Mouse (Mus musculus) embryonic facial prominence, embryonic 10.5 days (tissue): ENCODE data around the gene Arhgef28. TPM values are rescaled to one million over a fixed set of nuclear protein-coding genes. Genes with fewer than 3 reads are reported as not detected.
A peak's percentile ranks its signal among the peaks of the same experiment; 100 is the strongest.

Source experiments
- DNase-seq: peaks from one replicate; pipeline ENCODE4 v3.0.0-alpha.2; 2017; ENCODE audit warnings: low spot score
- H3K27ac ChIP-seq: fragments of 300-500 bp; sonication (generic); replicated peaks from 2 replicates; pipeline ENCODE4 v1.5.1; 2016; ENCODE audit warnings: mild to moderate bottlenecking
- H3K27me3 ChIP-seq: fragments of 300-500 bp; sonication (generic); replicated peaks from 2 replicates; pipeline ENCODE4 v1.6.1; 2016; ENCODE audit warnings: low read depth, mild to moderate bottlenecking; ENCODE audit not compliant: poor library complexity, severe bottlenecking
- H3K36me3 ChIP-seq: fragments of 300-500 bp; sonication (generic); replicated peaks from 2 replicates; pipeline ENCODE4 v1.6.1; 2016; ENCODE audit warnings: mild to moderate bottlenecking, moderate library complexity
- H3K4me1 ChIP-seq: fragments of 300-500 bp; sonication (generic); 2 replicates; pipeline ENCODE4 v1.6.1; 2016
- H3K4me3 ChIP-seq: fragments of 300-500 bp; sonication (generic); 2 replicates; pipeline ENCODE4 v1.5.1; 2016; ENCODE audit warnings: mild to moderate bottlenecking, moderate library complexity
- H3K9me3 ChIP-seq: fragments of 300-500 bp; sonication (generic); 2 replicates; pipeline ENCODE4 v1.6.1; 2016; ENCODE audit warnings: mild to moderate bottlenecking
- WGBS: fragments of 180-500 bp; shearing (Covaris S2); methylation state at CpG from one replicate; pipeline ENCODE4 v1.1.7; 2016; 5-methylcytosine and 5-hydroxymethylcytosine counted together
- polyA plus RNA-seq: library from polyadenylated mRNA; unstranded; fragments of >200 nt; fragmentation: Nextera tagmentation; extraction: Ambion mirVana; gene quantifications from 2 replicates; pipeline ENCODE4 v1.2.1, GENCODE M21; 2016

The Arhgef28 gene
- 8.4 and 9.6 TPM in 2 replicates for polyA plus RNA-seq

DNA sequence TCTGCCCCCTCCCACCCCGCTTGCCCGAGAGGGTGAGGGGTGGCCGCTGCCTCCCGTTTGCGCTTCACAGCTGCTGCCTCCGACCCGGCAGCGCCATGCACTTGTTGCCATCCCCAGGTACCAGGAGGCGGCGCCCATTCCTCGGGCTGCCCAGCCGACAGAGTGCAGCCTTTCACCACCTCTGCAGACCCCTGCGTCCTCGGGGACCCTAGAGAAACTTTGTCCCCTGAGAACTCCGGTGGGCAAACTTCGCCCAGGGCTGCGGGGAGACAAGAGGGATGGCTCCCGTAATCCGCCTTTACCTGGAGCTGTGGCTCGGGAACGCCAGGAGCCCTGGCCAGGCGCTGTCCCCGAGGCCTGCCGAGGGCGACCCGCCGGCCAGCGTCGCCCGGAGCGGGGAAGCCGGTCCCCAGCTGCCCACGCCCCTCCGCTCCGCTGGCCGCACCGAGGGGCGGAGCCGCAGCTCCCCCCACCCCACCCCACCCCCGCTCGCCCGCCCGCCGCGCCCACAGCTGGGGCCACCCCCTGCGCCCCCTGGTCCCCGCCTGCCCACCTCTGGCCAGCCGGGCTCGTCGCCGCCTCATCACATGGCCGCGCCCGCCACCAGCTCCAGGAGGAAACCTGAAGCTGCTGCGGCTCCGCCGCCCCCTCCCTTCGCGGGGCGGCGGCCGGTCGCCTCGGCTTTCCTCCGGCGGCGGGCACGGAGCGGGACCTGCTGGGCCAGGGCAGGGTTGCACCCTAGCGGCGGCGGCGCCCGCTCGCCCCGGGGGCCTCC is at the start of gene Arhgef28:
Gene Arhgef28 (minus strand): TSS at position 669 of the 775 bp plus-strand sequence.
- H3K36me3 ChIP-seq = no peaks in the 10 kb centered on the region
- peaks cover 36% of the 10 kb centered on the region for H3K4me1 ChIP-seq
- peak within 1 kb of the TSS; percentile 88 for H3K27ac ChIP-seq
- DNase-seq = peak; percentile 88
- H3K27me3 ChIP-seq = peaks cover 40% of the 10 kb centered on the region
- under 1% methylated on average over 73 of the region's 76 CpGs for whole genome bisulfite sequencing
- H3K4me3 ChIP-seq = peak within 1 kb of the TSS; percentile 66
- no peaks in the 10 kb centered on the region for H3K9me3 ChIP-seq

DNA sequence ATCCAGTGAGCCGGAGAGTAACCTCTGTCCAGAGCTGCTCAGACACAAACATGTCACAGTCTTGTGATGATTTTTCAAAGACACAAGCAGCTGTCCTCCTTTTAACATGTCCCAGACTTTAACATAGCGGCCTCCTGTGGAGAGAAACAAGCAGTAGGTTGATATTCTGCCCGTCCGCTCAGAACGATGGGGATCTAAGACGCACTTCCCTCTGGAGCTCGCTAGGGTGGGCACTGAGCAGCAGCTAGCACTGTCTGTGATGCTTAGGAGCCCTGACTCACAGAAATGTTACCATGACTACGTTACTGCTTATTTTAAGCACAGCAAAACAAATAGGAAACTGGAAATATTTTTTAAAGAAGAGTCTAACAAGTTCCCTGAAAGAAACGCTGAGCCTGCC is 48.7 kb upstream of the Arhgef28 start:
- DNase-seq = no peak
- H3K27me3 ChIP-seq = no peaks in the 10 kb centered on the region
- no peaks in the 10 kb centered on the region for H3K4me1 ChIP-seq
- H3K9me3 ChIP-seq = no peaks in the 10 kb centered on the region
- H3K36me3 ChIP-seq = peaks cover 99% of the 10 kb centered on the region
- WGBS = 76% methylated on average over 9 of the region's 9 CpGs
- no peak overlapping the region for H3K27ac ChIP-seq
- H3K4me3 ChIP-seq = no peak overlapping the region

DNA sequence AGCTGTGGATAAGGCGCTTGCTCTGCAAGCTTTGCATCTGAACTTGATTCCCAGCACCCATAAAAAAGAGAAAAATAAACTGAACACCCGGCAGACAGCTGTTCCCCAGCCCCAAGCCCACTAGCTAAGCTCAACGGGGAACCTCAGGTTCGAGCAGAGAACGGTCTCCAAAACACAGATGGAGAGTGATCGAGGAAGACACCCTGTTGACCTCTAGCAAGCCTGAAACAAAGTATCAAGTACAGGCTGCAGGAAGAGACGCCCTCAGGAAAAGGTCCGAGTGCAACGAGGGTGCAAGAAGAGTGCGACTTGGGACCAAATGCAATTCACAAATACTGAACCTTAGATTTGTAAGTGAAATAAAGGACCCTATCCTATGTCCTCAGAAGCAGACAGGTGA is 43.4 kb upstream of the Arhgef28 start:
- H3K4me1 ChIP-seq = no peaks in the 10 kb centered on the region
- DNase-seq = no peak
- 89% methylated on average over 10 of the region's 10 CpGs for WGBS
- H3K27ac ChIP-seq = no peak overlapping the region
- H3K27me3 ChIP-seq = no peaks in the 10 kb centered on the region
- no peaks in the 10 kb centered on the region for H3K9me3 ChIP-seq
- peaks cover 82% of the 10 kb centered on the region for H3K36me3 ChIP-seq
- H3K4me3 ChIP-seq = no peak overlapping the region

DNA sequence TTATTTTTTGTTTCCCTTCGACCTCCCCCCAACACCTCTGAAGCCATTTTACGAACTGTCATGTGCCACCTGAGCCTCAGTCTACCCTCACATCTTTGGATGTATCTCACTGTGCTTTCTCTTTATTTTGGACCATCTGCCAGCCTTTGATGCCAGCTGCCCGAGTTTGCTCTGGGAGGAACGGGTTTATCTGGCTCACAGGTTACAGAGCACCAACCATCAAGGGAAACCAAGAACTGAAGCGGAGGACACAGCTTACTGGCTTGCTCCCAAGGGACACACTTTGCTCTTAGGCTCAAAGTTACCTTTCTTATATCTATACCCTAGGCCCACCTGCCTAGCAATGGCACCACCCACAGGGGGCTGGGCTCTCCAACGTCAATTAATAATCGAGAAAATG is 39.1 kb upstream of the Arhgef28 start:
- no peaks in the 10 kb centered on the region for H3K9me3 ChIP-seq
- peaks cover 40% of the 10 kb centered on the region for H3K36me3 ChIP-seq
- WGBS = 81% methylated on average over 7 of the region's 7 CpGs
- no peaks in the 10 kb centered on the region for H3K27me3 ChIP-seq
- no peaks in the 10 kb centered on the region for H3K4me1 ChIP-seq
- no peak overlapping the region for H3K4me3 ChIP-seq
- H3K27ac ChIP-seq = no peak overlapping the region
- no peak for DNase-seq

DNA sequence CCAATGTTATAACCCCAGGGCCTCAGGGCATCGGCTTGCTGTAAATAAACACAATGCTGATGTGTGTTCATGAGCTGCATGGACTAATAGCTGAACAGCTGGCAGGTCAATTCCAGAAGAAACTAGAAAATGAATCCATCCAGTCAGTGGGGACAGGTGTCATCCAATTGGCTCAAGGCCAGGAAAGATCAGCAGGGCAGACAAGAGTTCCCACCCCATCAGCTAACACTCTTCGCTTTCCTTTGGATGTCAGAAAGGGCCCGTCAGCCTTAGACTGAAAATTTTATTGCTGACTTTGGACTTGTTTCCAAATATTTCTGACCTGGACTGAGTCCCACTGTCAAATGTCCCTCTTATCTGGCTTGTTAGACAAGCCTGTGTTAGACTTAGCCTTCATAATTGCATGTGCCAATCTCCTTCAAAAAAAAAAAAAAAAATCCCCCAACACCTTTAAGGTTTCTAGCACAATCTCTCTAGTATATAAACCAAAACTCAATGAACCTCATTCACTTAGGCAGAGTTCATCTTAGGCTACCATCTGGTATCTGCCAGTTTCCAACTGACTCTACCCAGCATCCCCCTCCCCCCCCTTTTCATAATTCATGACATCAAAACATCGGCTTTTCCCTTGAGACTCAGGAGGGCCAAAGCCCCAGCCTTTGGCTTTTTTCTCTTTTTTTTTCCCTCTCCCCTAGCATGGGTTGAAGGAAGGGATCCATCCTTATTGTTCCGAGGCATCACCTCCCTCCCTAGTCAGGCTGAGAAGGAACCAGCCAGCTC is 38.5 kb upstream of the Arhgef28 start:
- Histone ChIP-seq H3K4me1 (no peaks in the 10 kb centered on the region), H3K27me3 (no peaks in the 10 kb centered on the region), H3K27ac (no peak overlapping the region), H3K36me3 (peaks cover 33% of the 10 kb centered on the region), H3K9me3 (no peaks in the 10 kb centered on the region), H3K4me3 (no peak overlapping the region)
- DNase-seq = no peak
- WGBS = 81% methylated on average over 5 of the region's 5 CpGs

DNA sequence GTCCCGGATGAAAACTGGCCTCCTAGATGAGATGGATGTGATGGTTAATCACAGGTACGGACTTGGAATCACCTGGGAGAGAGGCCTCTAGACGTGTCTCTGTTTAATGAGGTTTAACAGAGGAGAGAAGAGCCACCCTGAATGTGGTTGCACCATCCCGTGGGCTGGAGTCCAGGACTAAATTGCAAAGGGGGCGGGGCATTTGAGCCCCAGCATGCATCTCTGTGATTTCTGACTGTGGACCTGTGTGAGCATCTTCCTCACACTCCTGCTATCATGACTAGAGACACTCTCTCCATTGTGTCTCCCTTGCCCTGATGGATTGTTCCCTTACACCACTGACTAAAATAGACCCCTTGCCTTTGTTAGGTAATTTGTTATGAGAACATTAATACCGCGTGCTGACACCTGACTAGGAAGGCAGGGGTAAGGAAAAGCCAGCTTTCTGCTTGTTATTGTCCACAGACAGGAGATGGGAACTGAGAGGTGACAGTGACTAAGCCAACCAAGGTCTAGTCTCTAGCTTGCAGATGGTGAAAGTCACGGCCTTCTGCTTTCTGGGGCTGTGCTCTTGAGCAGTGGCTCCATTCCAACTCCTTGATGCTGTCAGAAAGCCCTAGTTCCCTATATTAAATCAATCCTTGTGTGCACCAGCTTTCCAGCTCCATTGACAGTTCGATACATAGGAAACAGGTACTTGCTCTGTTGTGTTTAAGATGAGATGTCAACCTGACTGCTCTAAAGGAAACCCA is 35.5 kb upstream of the Arhgef28 start:
- no peak overlapping the region for H3K27ac ChIP-seq
- 77% methylated on average over 9 of the region's 9 CpGs for WGBS
- H3K9me3 ChIP-seq = no peaks in the 10 kb centered on the region
- no peak overlapping the region for H3K4me3 ChIP-seq
- H3K4me1 ChIP-seq = no peaks in the 10 kb centered on the region
- no peaks in the 10 kb centered on the region for H3K27me3 ChIP-seq
- H3K36me3 ChIP-seq = peaks cover 5% of the 10 kb centered on the region; the same call in 1 of the 2 replicates
- no peak for DNase-seq

DNA sequence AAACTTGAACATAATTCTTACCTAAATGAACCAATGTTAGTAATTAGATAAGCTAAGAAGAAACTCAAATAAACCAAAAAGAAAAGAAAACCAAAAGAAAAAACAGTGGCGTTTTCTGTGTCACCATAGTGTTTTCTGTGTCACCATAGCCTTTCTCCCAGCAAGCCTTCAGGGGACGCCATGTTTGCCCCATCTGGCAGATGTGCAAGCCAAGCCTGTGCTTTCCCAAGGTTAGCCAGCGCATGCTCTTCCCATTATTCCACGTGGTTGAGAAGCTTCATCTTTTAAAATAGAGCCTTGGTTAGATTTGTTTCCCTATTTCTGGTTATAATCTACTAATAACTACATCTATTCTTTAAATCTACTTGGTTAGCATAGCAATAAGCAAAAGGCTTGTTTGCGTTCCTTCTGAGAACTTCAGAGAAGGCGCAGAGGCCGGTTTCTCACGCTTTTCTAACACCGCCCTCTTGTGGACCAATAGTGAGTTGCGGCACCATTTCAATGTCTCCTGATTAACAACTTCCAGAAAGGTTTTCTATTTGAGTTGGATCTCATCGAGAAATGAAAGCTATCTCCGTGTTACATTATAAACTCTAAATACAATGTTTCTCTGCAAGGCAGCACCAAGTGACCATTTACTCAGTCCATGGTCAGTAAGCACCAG is 33.9 kb upstream of the Arhgef28 start:
- Histone ChIP-seq H3K27ac (no peak overlapping the region), H3K36me3 (no peaks in the 10 kb centered on the region), H3K4me3 (no peak overlapping the region), H3K27me3 (no peaks in the 10 kb centered on the region), H3K9me3 (no peaks in the 10 kb centered on the region), H3K4me1 (no peaks in the 10 kb centered on the region)
- DNase-seq = peak; percentile 70
- WGBS = 22% methylated on average over 12 of the region's 12 CpGs

DNA sequence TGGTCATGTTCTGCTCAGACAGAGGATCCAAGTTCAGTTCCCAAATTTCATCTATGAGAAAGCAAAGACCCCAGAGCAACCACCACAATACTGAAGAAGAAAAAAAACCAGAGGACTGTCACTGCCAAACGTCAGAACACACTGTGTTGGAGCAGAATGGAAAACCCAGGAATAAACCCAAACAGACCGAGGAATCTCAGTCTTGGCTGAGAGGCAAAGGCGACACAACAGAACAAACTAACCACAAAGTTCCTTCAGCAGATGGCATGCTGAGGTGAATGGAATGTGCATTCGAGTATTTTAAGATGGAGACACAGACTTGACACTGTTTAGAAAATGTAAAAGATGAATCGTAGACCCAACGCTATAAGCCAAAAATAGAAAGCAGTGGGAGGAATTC is 29.2 kb upstream of the Arhgef28 start:
- H3K4me3 ChIP-seq = no peak overlapping the region

DNA sequence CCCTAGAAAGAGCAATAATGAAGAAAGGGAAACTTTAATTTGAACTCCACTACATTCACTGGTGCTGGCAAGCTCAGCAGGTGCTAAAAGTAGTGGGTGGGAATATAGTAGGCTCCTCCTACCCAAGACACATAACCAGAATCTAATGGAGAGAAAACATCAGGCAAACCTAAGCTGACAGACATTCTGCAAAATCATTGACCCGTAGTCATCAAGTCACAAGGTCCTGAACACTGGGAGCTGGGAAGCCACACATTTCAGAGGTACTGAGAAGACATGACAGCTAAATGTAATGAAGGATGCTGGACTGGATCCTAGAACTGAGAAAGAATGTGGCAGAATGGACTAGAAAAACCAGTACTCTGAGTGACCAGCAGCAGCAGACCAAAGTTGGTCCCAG is 24.3 kb upstream of the Arhgef28 start:
- 86% methylated on average over 1 of the region's 1 CpGs for WGBS

More for the DNA sequence above, 29.2 kb upstream of the Arhgef28 start:
- no peaks in the 10 kb centered on the region for H3K27me3 ChIP-seq
- H3K4me1 ChIP-seq = no peaks in the 10 kb centered on the region
- DNase-seq = no peak
- no peaks in the 10 kb centered on the region for H3K9me3 ChIP-seq
- no peak overlapping the region for H3K27ac ChIP-seq
- WGBS = 86% methylated on average over 6 of the region's 6 CpGs
- no peaks in the 10 kb centered on the region for H3K36me3 ChIP-seq

DNA sequence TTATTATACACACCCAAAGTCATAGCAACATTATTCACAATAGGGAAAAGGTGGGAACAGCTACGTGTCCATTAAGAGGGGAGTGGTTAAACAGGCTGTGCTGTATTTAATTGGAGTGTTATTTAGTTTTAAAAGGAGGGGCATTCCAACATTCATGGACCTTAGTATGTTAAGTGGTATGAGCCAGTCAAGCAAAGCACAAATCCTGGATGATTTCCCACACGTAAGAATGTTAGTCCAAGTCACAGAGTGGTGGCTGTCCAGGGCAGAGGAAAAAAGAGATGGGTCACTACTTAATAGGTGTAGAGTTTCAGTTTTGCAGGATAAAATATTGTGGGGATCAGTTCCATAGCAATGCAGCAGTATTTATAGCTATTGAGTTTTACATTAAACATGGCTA is 20.0 kb upstream of the Arhgef28 start:
- H3K36me3 ChIP-seq = no peaks in the 10 kb centered on the region
- H3K27me3 ChIP-seq = peaks cover 7% of the 10 kb centered on the region; the same call in 1 of the 2 replicates
- H3K4me3 ChIP-seq = no peak overlapping the region
- no peak overlapping the region for H3K27ac ChIP-seq
- no peaks in the 10 kb centered on the region for H3K9me3 ChIP-seq
- peaks cover 9% of the 10 kb centered on the region for H3K4me1 ChIP-seq
- DNase-seq = no peak
- 78% methylated on average over 2 of the region's 2 CpGs for WGBS

More for the DNA sequence above, 24.3 kb upstream of the Arhgef28 start:
- no peak overlapping the region for H3K27ac ChIP-seq
- peaks cover 9% of the 10 kb centered on the region for H3K4me1 ChIP-seq
- H3K9me3 ChIP-seq = no peaks in the 10 kb centered on the region
- no peak overlapping the region for H3K4me3 ChIP-seq
- H3K27me3 ChIP-seq = no peaks in the 10 kb centered on the region
- no peak for DNase-seq
- no peaks in the 10 kb centered on the region for H3K36me3 ChIP-seq

DNA sequence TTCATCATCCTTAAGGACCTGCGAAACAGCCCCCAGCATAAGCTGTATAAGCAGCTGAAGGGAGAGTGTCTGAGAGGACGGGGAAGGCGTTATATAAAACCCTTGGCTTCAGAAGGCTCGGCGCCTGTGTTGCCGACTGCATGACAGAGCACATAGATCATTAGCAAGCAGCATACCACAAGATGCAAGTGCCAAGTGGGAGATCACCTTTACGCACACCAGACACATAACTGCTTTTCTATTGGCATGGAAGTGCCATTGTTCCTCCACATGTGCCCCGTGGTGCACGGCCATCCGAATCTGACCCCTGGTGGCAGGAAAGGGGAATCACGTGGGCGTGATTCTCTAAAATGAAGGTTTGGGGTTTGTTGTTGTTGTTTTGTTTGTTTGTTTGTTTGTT is 16.6 kb upstream of the Arhgef28 start:
- WGBS = 38% methylated on average over 12 of the region's 12 CpGs
- peak; percentile 49 for DNase-seq
- peaks cover 7% of the 10 kb centered on the region; the same call in 1 of the 2 replicates for H3K27me3 ChIP-seq
- no peak overlapping the region for H3K27ac ChIP-seq
- H3K9me3 ChIP-seq = no peaks in the 10 kb centered on the region
- H3K36me3 ChIP-seq = no peaks in the 10 kb centered on the region
- H3K4me1 ChIP-seq = no peaks in the 10 kb centered on the region
- no peak overlapping the region for H3K4me3 ChIP-seq

DNA sequence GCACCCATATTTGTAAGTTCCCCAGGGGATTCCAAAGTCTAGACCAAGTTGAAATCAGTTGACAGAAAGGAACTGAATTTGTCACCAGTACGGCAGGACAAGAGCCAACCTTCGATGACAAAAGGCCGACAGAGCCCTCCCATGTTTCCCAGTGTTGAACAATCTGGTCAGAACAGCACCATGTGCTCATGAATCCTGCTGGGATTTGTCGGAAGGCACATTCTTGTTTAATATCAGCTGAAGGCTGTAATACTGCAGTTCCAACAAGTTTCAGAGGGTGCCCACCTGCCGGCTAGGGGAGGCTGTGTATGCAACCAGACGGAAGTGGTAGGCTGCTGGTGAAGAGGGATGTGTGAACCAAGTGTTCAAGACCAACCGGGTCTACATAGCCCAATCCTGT is 3.9 kb upstream of the Arhgef28 start:
- WGBS = 86% methylated on average over 7 of the region's 7 CpGs
- Histone ChIP-seq H3K27me3 (peaks cover 41% of the 10 kb centered on the region), H3K4me1 (peaks cover 17% of the 10 kb centered on the region), H3K9me3 (no peaks in the 10 kb centered on the region), H3K27ac (no peak overlapping the region), H3K36me3 (no peaks in the 10 kb centered on the region), H3K4me3 (no peak overlapping the region)
- DNase-seq = no peak
